Mouse (Mus musculus) MEL (cell line): ENCODE measurements around the gene Fbxw7. TPM values are rescaled to one million over a fixed set of nuclear protein-coding genes. Genes with fewer than 3 reads are reported as not detected.

ENCODE experiments used
- DNase-seq: peaks from one replicate; pipeline ENCODE4 v3.0.0; 2011; ENCODE audit warnings: low read depth, low spot score
- H3K27ac ChIP-seq: 2 replicates; pipeline ENCODE4 v1.5.1; 2012; ENCODE audit warnings: low read depth, mild to moderate bottlenecking, control low read depth, low read length, moderate library complexity; ENCODE audit not compliant: control insufficient read depth
- H3K27me3 ChIP-seq, 2 experiments: fragments of 150-350 bp in 1 of 2; sonication (generic) in 1 of 2; 2 replicates each; pipeline ENCODE4 v1.6.1; 2012; ENCODE audit warnings: low read length in 2 of 2, mild to moderate bottlenecking in 2 of 2, improper control_type of control experiment in 1 of 2, moderate library complexity in 1 of 2; ENCODE audit not compliant: insufficient read depth in 2 of 2, control insufficient read depth in 1 of 2
- H3K36me3 ChIP-seq, 2 experiments: 2 replicates each; pipeline ENCODE4 v1.6.1; 2012 to 2014; ENCODE audit warnings: low read length in 2 of 2, improper control_type of control experiment in 1 of 2, inconsistent platforms in 1 of 2, mild to moderate bottlenecking in 1 of 2; ENCODE audit not compliant: insufficient read depth in 2 of 2, control insufficient read depth in 1 of 2
- H3K4me1 ChIP-seq, 2 experiments: fragments of 150-350 bp in 1 of 2; sonication (generic) in 1 of 2; 2 replicates each; pipeline ENCODE4 v1.6.1; 2012; ENCODE audit warnings: low read length in 2 of 2, improper control_type of control experiment in 1 of 2, mild to moderate bottlenecking in 1 of 2; ENCODE audit not compliant: insufficient read depth in 2 of 2, control insufficient read depth in 1 of 2
- H3K4me3 ChIP-seq, 2 experiments: fragments of 150-350 bp in 1 of 2; sonication (generic) in 1 of 2; 2 replicates each; pipeline ENCODE4 v1.5.1; 2012; ENCODE audit warnings: low read depth in 2 of 2, low read length in 2 of 2, mild to moderate bottlenecking in 2 of 2, moderate library complexity in 2 of 2, control low read depth in 1 of 2, improper control_type of control experiment in 1 of 2; ENCODE audit not compliant: control insufficient read depth in 1 of 2, insufficient read depth in 1 of 2
- H3K79me2 ChIP-seq: 2 replicates; pipeline ENCODE4 v1.6.1; 2012; ENCODE audit warnings: mild to moderate bottlenecking, low read length, moderate library complexity; ENCODE audit not compliant: control insufficient read depth, poor library complexity, insufficient read depth
- H3K9ac ChIP-seq: 2 replicates; pipeline ENCODE4 v1.6.1; 2012; ENCODE audit warnings: low read depth, mild to moderate bottlenecking, control low read depth, low read length, moderate library complexity; ENCODE audit not compliant: control insufficient read depth, poor library complexity, severe bottlenecking
- H3K9me3 ChIP-seq: fragments of 150-350 bp; sonication (generic); replicated peaks from 2 replicates; pipeline ENCODE4 v1.6.1; 2012; ENCODE audit warnings: mild to moderate bottlenecking, low read length, improper control_type of control experiment, moderate library complexity; ENCODE audit not compliant: insufficient read depth
- BHLHE40 ChIP-seq: IDR thresholded peaks from 2 replicates; pipeline ENCODE4 v1.6.1; 2012; ENCODE audit warnings: low read depth, mild to moderate bottlenecking, inconsistent platforms, low read length, improper control_type of control experiment, borderline replicate concordance
- CHD1 ChIP-seq: IDR thresholded peaks from 2 replicates; pipeline ENCODE4 v1.6.1; 2012; ENCODE audit warnings: low read depth, mild to moderate bottlenecking, inconsistent platforms, low read length, improper control_type of control experiment
- CHD2 ChIP-seq: IDR thresholded peaks from 2 replicates; pipeline ENCODE4 v1.6.1; 2011; ENCODE audit warnings: low read length, improper control_type of control experiment
- CTCF ChIP-seq, 3 experiments: IDR thresholded peaks in 2 of 3; conservative IDR thresholded peaks in 1 of 3; 2 replicates each; pipeline ENCODE4 v1.5.1; 2011 to 2012; ENCODE audit warnings: low read length in 3 of 3, low read depth in 2 of 3, mild to moderate bottlenecking in 2 of 3, improper control_type of control experiment in 1 of 3, inconsistent platforms in 1 of 3, mixed read lengths in 1 of 3, moderate library complexity in 1 of 3; ENCODE audit not compliant: control insufficient read depth in 1 of 3, insufficient read depth in 1 of 3, poor library complexity in 1 of 3, severe bottlenecking in 1 of 3
- E2F4 ChIP-seq: IDR thresholded peaks from 2 replicates; pipeline ENCODE4 v1.6.1; 2011; ENCODE audit warnings: low read depth, low read length, improper control_type of control experiment, borderline replicate concordance
- ELF1 ChIP-seq: IDR thresholded peaks from 2 replicates; pipeline ENCODE4 v1.6.1; 2014; ENCODE audit warnings: low read depth, mild to moderate bottlenecking, inconsistent platforms, low read length, improper control_type of control experiment, moderate library complexity
- EP300 ChIP-seq, 2 experiments: IDR thresholded peaks; 2 replicates each; pipeline ENCODE4 v1.6.1; 2011; ENCODE audit warnings: improper control_type of control experiment in 2 of 2, low read length in 2 of 2, low read depth in 1 of 2, mild to moderate bottlenecking in 1 of 2
- ETS1 ChIP-seq: IDR thresholded peaks from 2 replicates; pipeline ENCODE4 v1.6.1; 2012; ENCODE audit warnings: low read depth, mild to moderate bottlenecking, inconsistent platforms, low read length, improper control_type of control experiment, moderate library complexity
- GABPA ChIP-seq: IDR thresholded peaks from 2 replicates; pipeline ENCODE4 v1.6.1; 2012; ENCODE audit warnings: low read depth, mild to moderate bottlenecking, inconsistent platforms, low read length, improper control_type of control experiment, moderate library complexity
- GATA1 ChIP-seq: IDR thresholded peaks from 2 replicates; pipeline ENCODE4 v1.6.1; 2011; ENCODE audit warnings: low read depth, low read length, improper control_type of control experiment
- JUND ChIP-seq: IDR thresholded peaks from 2 replicates; pipeline ENCODE4 v1.6.1; 2011; ENCODE audit warnings: low read depth, mild to moderate bottlenecking, improper control_type of control experiment, low read length
- KAT2A ChIP-seq: conservative IDR thresholded peaks from 2 replicates; pipeline ENCODE4 v1.6.1; 2012; ENCODE audit warnings: low read depth, low read length, improper control_type of control experiment, inconsistent platforms
- MAFK ChIP-seq: IDR thresholded peaks from 2 replicates; pipeline ENCODE4 v1.6.1; 2011; ENCODE audit warnings: low read depth, mild to moderate bottlenecking, low read length, improper control_type of control experiment, borderline replicate concordance
- MAX ChIP-seq: IDR thresholded peaks from 2 replicates; pipeline ENCODE4 v1.6.1; 2011; ENCODE audit warnings: low read length, improper control_type of control experiment
- MXI1 ChIP-seq: IDR thresholded peaks from 2 replicates; pipeline ENCODE4 v1.6.1; 2011; ENCODE audit warnings: mild to moderate bottlenecking, low read depth, low read length, improper control_type of control experiment
- MYB ChIP-seq: IDR thresholded peaks from 2 replicates; pipeline ENCODE4 v1.6.1; 2011; ENCODE audit warnings: mild to moderate bottlenecking, low read depth, low read length, improper control_type of control experiment
- MYC ChIP-seq: IDR thresholded peaks from 2 replicates; pipeline ENCODE4 v1.6.1; 2011; ENCODE audit warnings: low read depth, mild to moderate bottlenecking, low read length, improper control_type of control experiment, moderate library complexity
- NELFE ChIP-seq: IDR thresholded peaks from 2 replicates; pipeline ENCODE4 v1.6.1; 2011; ENCODE audit warnings: low read depth, low read length, improper control_type of control experiment
- NRF1 ChIP-seq: IDR thresholded peaks from 2 replicates; pipeline ENCODE4 v1.6.1; 2014; ENCODE audit warnings: low read depth, mild to moderate bottlenecking, inconsistent platforms, low read length, improper control_type of control experiment, moderate library complexity; ENCODE audit not compliant: poor library complexity, insufficient read depth, severe bottlenecking
- POLR2A ChIP-seq, 2 experiments: IDR thresholded peaks; 2 replicates each; pipeline ENCODE4 v1.6.1; 2011 to 2012; ENCODE audit warnings: low read length in 2 of 2, mild to moderate bottlenecking in 2 of 2, control low read depth in 1 of 2, improper control_type of control experiment in 1 of 2, low read depth in 1 of 2, moderate library complexity in 1 of 2; ENCODE audit not compliant: control insufficient read depth in 1 of 2, insufficient read depth in 1 of 2, poor library complexity in 1 of 2
- RAD21 ChIP-seq: IDR thresholded peaks from 2 replicates; pipeline ENCODE4 v1.6.1; 2011; ENCODE audit warnings: mild to moderate bottlenecking, low read depth, low read length, improper control_type of control experiment
- SMC3 ChIP-seq: IDR thresholded peaks from 2 replicates; pipeline ENCODE4 v1.6.1; 2011; ENCODE audit warnings: low read depth, low read length, improper control_type of control experiment
- TAL1 ChIP-seq: IDR thresholded peaks from 2 replicates; pipeline ENCODE4 v1.6.1; 2012; ENCODE audit warnings: mild to moderate bottlenecking, inconsistent platforms, low read length, moderate library complexity, mixed read lengths
- TBP ChIP-seq: IDR thresholded peaks from 2 replicates; pipeline ENCODE4 v1.8.0; 2011; ENCODE audit warnings: low read depth, low read length, improper control_type of control experiment
- TCF12 ChIP-seq: IDR thresholded peaks from 2 replicates; pipeline ENCODE4 v1.6.1; 2014; ENCODE audit warnings: low read depth, mild to moderate bottlenecking, inconsistent platforms, low read length, improper control_type of control experiment, moderate library complexity
- UBTF ChIP-seq: IDR thresholded peaks from 2 replicates; pipeline ENCODE4 v1.6.1; 2012; ENCODE audit warnings: low read depth, mild to moderate bottlenecking, inconsistent platforms, low read length, improper control_type of control experiment, moderate library complexity, borderline replicate concordance; ENCODE audit not compliant: insufficient read depth
- USF1 ChIP-seq: IDR thresholded peaks from 2 replicates; pipeline ENCODE4 v1.6.1; 2014; ENCODE audit warnings: low read depth, mild to moderate bottlenecking, inconsistent platforms, low read length, improper control_type of control experiment, moderate library complexity
- ZC3H11A ChIP-seq: IDR thresholded peaks from 2 replicates; pipeline ENCODE4 v1.6.1; 2012; ENCODE audit warnings: low read depth, mild to moderate bottlenecking, inconsistent platforms, low read length, improper control_type of control experiment
- ZKSCAN1 ChIP-seq: IDR thresholded peaks from 2 replicates; pipeline ENCODE4 v1.6.1; 2012; ENCODE audit warnings: low read depth, mild to moderate bottlenecking, inconsistent platforms, low read length, improper control_type of control experiment, moderate library complexity
- ZMIZ1 ChIP-seq: IDR thresholded peaks from 2 replicates; pipeline ENCODE4 v1.6.1; 2012; ENCODE audit warnings: low read depth, mild to moderate bottlenecking, inconsistent platforms, low read length, improper control_type of control experiment, moderate library complexity
- polyA plus RNA-seq, 2 experiments: library from polyadenylated mRNA; stranded (reverse) in 1 of 2; unstranded in 1 of 2; fragments of >175 nt in 1 of 2; fragments of >200 nt in 1 of 2; gene quantifications; 2 replicates each; pipeline versions ENCODE4 v1.2.1 to v1.2.4; 2012; ENCODE audit warnings: low replicate concordance in 2 of 2, low read depth in 1 of 2; ENCODE audit not compliant: insufficient read length in 2 of 2, insufficient read depth in 1 of 2, missing spikeins in 1 of 2
- total RNA-seq: library from RNA; depleted of rRNA; stranded (reverse); fragments of 300-350 nt; gene quantifications from 2 replicates; pipeline ENCODE4 v1.2.3, GENCODE M21; 2012

The Fbxw7 gene
- total and polyA plus RNA-seq, 3 experiments, result 11.8 to 14.5 TPM; not detected in 1

DNA sequence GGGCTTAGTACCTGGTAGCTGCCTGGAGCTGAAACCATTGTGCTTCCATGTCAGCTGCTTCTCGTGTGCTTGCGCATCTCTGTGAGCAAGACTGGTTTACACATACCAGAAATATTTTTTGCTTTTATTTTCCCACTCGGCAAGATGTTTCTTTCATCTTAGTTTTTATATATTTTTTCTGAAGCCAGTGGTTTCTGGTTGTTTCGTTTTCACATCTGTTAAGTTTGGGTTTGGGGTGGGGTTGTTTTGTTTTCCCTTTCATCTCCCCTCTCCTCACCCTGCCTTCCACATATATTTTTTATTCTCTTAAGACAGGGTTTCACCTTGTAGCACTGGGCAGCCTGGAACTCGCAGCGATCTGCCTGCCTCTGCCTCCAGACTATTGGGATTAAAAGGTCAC lies 44.5 kb upstream of the Fbxw7 start:
- no peaks in the 10 kb centered on the region for H3K9me3 ChIP-seq
- peaks cover 0 to 12% of the 10 kb centered on the region in 2 experiments; a peak in 2 of 4 replicates for H3K36me3 ChIP-seq
- no peak overlapping the region for H3K27ac ChIP-seq
- DNase-seq, result no peak
- peaks cover 0 to 12% of the 10 kb centered on the region in 2 experiments; a peak in 2 of 4 replicates for H3K4me1 ChIP-seq
- H3K9ac ChIP-seq, result no peak overlapping the region
- TF ChIP-seq USF1, result no peak
- no peak for TF ChIP-seq CHD2
- TF ChIP-seq RAD21, result no peak
- TF ChIP-seq MAX, result no peak
- TF ChIP-seq NELFE, result no peak
- TF ChIP-seq TCF12, result no peak
- TF ChIP-seq CHD1, result no peak
- TF ChIP-seq GABPA, result no peak
- no peak for TF ChIP-seq ELF1
- no peak for TF ChIP-seq ZKSCAN1
- no peak for TF ChIP-seq TBP
- no peak for TF ChIP-seq MAFK
- TF ChIP-seq, all 39 proteins: peak for 0
- Histone ChIP-seq H3K27me3 (no peaks in the 10 kb centered on the region), H3K79me2 (no peaks in the 10 kb centered on the region), H3K4me3 (no peak overlapping the region)

GRCm38 (mm10) chr3:84771980-84772379 lies 43.1 kb upstream of the Fbxw7 start:
- H3K36me3 ChIP-seq, result peaks cover 0 to 12% of the 10 kb centered on the region in 2 experiments; a peak in 2 of 4 replicates
- peak; percentile 89 for DNase-seq
- peak overlapping the region; percentile 80 for H3K27ac ChIP-seq
- H3K27me3 ChIP-seq, result no peaks in the 10 kb centered on the region
- H3K4me1 ChIP-seq, result peaks cover 0 to 12% of the 10 kb centered on the region in 2 experiments; a peak in 2 of 4 replicates
- H3K9ac ChIP-seq, result no peak overlapping the region
- H3K79me2 ChIP-seq, result no peaks in the 10 kb centered on the region
- H3K4me3 ChIP-seq, result no peak overlapping the region
- H3K9me3 ChIP-seq, result no peaks in the 10 kb centered on the region
- 0 out of 2 replicates have a peak, but pooled peaks have one; percentile 18 for TF ChIP-seq MYB
- TF ChIP-seq TCF12, result peak; percentile 91
- no peak for TF ChIP-seq KAT2A
- TF ChIP-seq MYC, result peak; percentile 38; the same call in 1 of the 2 replicates
- TF ChIP-seq JUND, result no peak
- TF ChIP-seq ETS1, result peak; percentile 98
- no peak for TF ChIP-seq TBP
- no peak for TF ChIP-seq ZC3H11A
- TF ChIP-seq SMC3, result no peak
- TF ChIP-seq E2F4, result no peak
- no peak for TF ChIP-seq NRF1
- TF ChIP-seq ELF1, result no peak
- no peak for TF ChIP-seq ZKSCAN1
- TF ChIP-seq UBTF, result no peak
- no peak for TF ChIP-seq RAD21
- TF ChIP-seq EP300 (IDR thresholded peaks at IDR 0.05; ENCODE audit: low read depth in 1 of 2, low read length in 2 of 2), result peak; percentile 92
- TF ChIP-seq TAL1, result peak; percentile 75
- peak; percentile 72 for TF ChIP-seq CHD2
- TF ChIP-seq MAX, result no peak; the same call in 1 of the 2 replicates
- TF ChIP-seq CTCF (IDR thresholded peaks at IDR 0.05 in 2 of 3, conservative IDR thresholded peaks at IDR 0.05 in 1 of 3; ENCODE audit: control insufficient read depth in 1 of 3, insufficient read depth in 1 of 3, low read depth in 2 of 3, low read length in 3 of 3, poor library complexity in 1 of 3, severe bottlenecking in 1 of 3), result no peak
- no peak for TF ChIP-seq MXI1
- peak; percentile 54; the same call in 1 of the 2 replicates for TF ChIP-seq MAFK
- TF ChIP-seq POLR2A (IDR thresholded peaks at IDR 0.05; ENCODE audit: control insufficient read depth in 1 of 2, insufficient read depth in 1 of 2, low read depth in 1 of 2, low read length in 2 of 2, poor library complexity in 1 of 2), result no peak
- TF ChIP-seq NELFE, result no peak
- peak; percentile 56 for TF ChIP-seq BHLHE40
- no peak for TF ChIP-seq CHD1
- TF ChIP-seq ZMIZ1, result no peak
- no peak for TF ChIP-seq USF1
- TF ChIP-seq GABPA, result no peak
- TF ChIP-seq GATA1, result peak; percentile 95
